Mouse (Mus musculus) hindbrain, embryonic 16.5 days (tissue): ENCODE measurements around the gene Gng4. TPM values are rescaled to one million over a fixed set of nuclear protein-coding genes. Genes with fewer than 3 reads are reported as not detected.

Experiments
- polyA plus RNA-seq: library from polyadenylated mRNA; unstranded; fragments of >200 nt; fragmentation: Nextera tagmentation; extraction: Ambion mirVana; gene quantifications from 2 replicates; pipeline ENCODE4 v1.2.1, GENCODE M21; 2015

Gene Gng4
- polyA plus RNA-seq, 1 experiment from 2014 or later, result 105 TPM

Other genes with a start within 250 kb of the Gng4 start
- gene Lyst, start 193.7 kb upstream of the Gng4 start, polyA plus RNA-seq, result 4.1 and 4.2 TPM in 2 replicates
- gene B3galnt2, start 170.4 kb downstream of the Gng4 start, polyA plus RNA-seq, result 13.3 and 15.7 TPM in 2 replicates